Mouse (Mus musculus) kidney, postnatal 0 days (tissue): Measurements from ENCODE around the gene Nudt21. TPM values are rescaled to one million over a fixed set of nuclear protein-coding genes. Genes with fewer than 3 reads are reported as not detected.

Experiments
- ATAC-seq: fragments of 200-750 bp; cut with Nextera tagmentation; replicated peaks from 2 replicates; pipeline ENCODE4 v1.8.0; 2017; ENCODE audit warnings: low read depth, moderate number of reproducible peaks, moderate TSS enrichment, moderate library complexity; ENCODE audit not compliant: low FRiP score
- DNase-seq: peaks from one replicate; pipeline ENCODE4 v3.0.0-alpha.2; 2016; ENCODE audit warnings: low spot score
- H3K27ac ChIP-seq: fragments of 300-500 bp; sonication (generic); 2 replicates; pipeline ENCODE4 v1.5.1; 2014; ENCODE audit warnings: mild to moderate bottlenecking
- H3K27me3 ChIP-seq: fragments of 300-500 bp; sonication (generic); 2 replicates; pipeline ENCODE4 v1.6.1; 2014; ENCODE audit warnings: low read length, mixed read lengths; ENCODE audit not compliant: insufficient read depth
- H3K36me3 ChIP-seq: fragments of 300-500 bp; sonication (generic); 2 replicates; pipeline ENCODE4 v1.6.1; 2014; ENCODE audit warnings: low read length, mixed read lengths; ENCODE audit not compliant: insufficient read depth
- H3K4me1 ChIP-seq: fragments of 300-500 bp; sonication (generic); replicated peaks from 2 replicates; pipeline ENCODE4 v1.6.1; 2014; ENCODE audit warnings: antibody characterized with exemption, low read length, mixed read lengths; ENCODE audit not compliant: insufficient read depth
- H3K4me2 ChIP-seq: fragments of 300-500 bp; sonication (generic); 2 replicates; pipeline ENCODE4 v1.6.1; 2014; ENCODE audit warnings: mild to moderate bottlenecking, low read length, moderate library complexity, mixed read lengths
- H3K4me3 ChIP-seq: fragments of 300-500 bp; sonication (generic); replicated peaks from 2 replicates; pipeline ENCODE4 v1.5.1; 2014; ENCODE audit warnings: low read depth, low read length
- H3K9ac ChIP-seq: fragments of 300-500 bp; sonication (generic); 2 replicates; pipeline ENCODE4 v1.6.1; 2014; ENCODE audit warnings: low read depth, low read length
- H3K9me3 ChIP-seq: fragments of 300-500 bp; sonication (generic); replicated peaks from 2 replicates; pipeline ENCODE4 v1.6.1; 2016; ENCODE audit warnings: low read length, inconsistent platforms, mixed read lengths
- CTCF ChIP-seq: IDR thresholded peaks from 2 replicates; pipeline ENCODE4 v1.5.1; 2016; ENCODE audit warnings: antibody characterized with exemption, low read depth, mild to moderate bottlenecking, moderate library complexity
- WGBS: fragments of 180-500 bp; shearing (Covaris S2); extraction: QIAGEN DNeasy Blood & Tissue Kit; methylation state at CpG from one replicate; pipeline ENCODE4 v1.1.7; 2014; 5-methylcytosine and 5-hydroxymethylcytosine counted together
- polyA plus RNA-seq: library from polyadenylated mRNA; unstranded; fragments of >200 nt; fragmentation: Nextera tagmentation; extraction: Ambion mirVana; gene quantifications from 2 replicates; pipeline ENCODE4 v1.2.1, GENCODE M21; 2015

The Nudt21 gene
- polyA plus RNA-seq, 1 experiment from 2014 or later = 106 TPM

DNA sequence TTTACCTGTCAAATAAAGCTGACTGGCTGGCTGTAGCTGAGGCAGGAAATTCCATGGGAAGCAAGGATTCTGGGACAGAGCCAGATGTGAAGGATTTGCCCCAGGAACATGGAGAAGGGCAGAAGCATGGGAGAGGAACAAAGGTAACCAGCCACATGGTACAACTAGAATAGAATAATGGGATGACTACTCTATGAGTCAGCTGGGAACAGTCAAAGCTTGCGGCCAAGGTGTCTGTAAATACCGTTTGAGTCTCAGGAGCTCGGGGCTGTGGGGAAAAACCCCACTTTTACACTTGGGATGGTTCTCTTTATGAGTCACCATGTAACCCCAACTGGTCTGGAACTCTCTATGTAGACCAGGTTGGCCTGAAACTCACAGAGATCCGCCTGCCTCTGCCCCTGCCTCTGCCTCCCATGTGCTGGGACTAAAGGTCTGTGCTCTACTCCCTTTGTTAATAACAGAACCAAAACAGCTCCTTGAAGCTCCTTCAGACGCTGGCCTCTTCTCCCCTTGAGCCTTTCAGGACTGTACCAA, 55.1 kb downstream of the Nudt21 start:
- no peaks in the 10 kb centered on the region for H3K4me1 ChIP-seq
- 91% methylated on average over 5 of the region's 5 CpGs for WGBS
- no peak overlapping the region for H3K9ac ChIP-seq
- no peaks in the 10 kb centered on the region for H3K27me3 ChIP-seq
- H3K9me3 ChIP-seq = no peaks in the 10 kb centered on the region
- H3K4me2 ChIP-seq = no peak overlapping the region
- no peak for DNase-seq
- H3K27ac ChIP-seq = no peak overlapping the region
- no peak overlapping the region for H3K4me3 ChIP-seq
- H3K36me3 ChIP-seq = peaks cover 67% of the 10 kb centered on the region
- TF ChIP-seq CTCF = no peak
- ATAC-seq = no peak

DNA sequence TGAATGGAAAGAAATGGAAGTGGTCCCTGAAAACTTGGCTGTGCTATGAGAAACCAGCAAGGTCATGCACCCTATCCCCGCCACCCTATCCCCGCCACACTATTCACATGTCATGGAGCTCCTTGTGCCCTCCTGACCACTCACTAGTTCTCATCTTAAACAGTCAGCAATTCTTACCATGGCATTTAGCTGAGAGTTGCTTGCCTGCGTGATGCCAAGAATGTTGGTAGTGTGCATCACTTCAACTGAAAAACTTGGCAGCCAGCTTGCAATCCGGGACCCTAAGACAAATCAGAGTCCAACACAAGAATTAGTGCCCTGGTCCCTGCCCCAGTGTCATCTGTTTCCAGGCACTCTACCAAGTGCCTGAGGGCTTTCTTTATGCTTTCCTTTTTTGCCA, 56.7 kb downstream of the Nudt21 start:
- DNase-seq = no peak
- H3K9ac ChIP-seq = no peak overlapping the region
- no peak overlapping the region for H3K27ac ChIP-seq
- peaks cover 65% of the 10 kb centered on the region for H3K36me3 ChIP-seq
- TF ChIP-seq CTCF = no peak
- no peaks in the 10 kb centered on the region for H3K27me3 ChIP-seq
- H3K9me3 ChIP-seq = no peaks in the 10 kb centered on the region
- no peak overlapping the region for H3K4me2 ChIP-seq
- 99% methylated on average over 4 of the region's 4 CpGs for WGBS
- no peak overlapping the region for H3K4me3 ChIP-seq
- no peaks in the 10 kb centered on the region for H3K4me1 ChIP-seq
- ATAC-seq = no peak

DNA sequence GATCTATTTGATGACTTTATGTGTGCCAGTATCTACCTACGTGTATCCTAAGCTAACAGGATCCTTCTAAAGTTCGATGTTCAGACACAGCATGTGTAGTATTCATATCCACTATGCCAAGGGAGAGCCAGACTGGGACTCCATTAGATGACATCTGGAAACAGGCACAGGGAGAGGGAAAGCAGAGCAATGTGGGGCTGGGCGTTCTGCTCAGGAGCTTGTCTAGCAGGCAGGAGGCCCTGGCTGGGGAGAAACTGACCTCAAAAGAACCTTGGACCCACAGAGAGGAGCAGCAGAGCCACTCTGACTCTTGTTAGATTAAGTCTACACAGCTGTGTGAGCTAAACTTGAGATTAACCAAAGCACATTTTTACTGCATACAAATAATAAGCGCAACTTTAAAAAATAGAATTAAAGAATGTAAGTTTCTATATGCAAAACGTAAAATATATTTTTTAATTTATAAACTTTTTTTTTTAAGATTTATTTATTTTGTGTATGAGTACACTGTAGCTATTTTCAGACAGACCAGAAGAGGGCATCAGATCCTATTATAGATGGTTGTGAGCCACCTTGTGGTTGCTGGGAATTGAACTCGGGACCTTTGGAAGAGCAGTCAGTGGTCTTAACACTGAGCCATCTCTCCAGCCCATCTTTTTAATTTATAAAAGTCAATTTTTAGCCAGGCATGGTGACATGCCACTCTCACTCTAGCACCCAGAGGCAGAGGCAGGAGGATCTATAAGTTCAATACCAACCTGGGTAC, 60.2 kb downstream of the Nudt21 start:
- no peak overlapping the region for H3K4me2 ChIP-seq
- TF ChIP-seq CTCF = peak; percentile 35; the same call in 1 of the 2 replicates
- no peak overlapping the region for H3K4me3 ChIP-seq
- no peak overlapping the region for H3K27ac ChIP-seq
- no peak overlapping the region for H3K9ac ChIP-seq
- H3K4me1 ChIP-seq = no peaks in the 10 kb centered on the region
- H3K36me3 ChIP-seq = peaks cover 76% of the 10 kb centered on the region
- H3K27me3 ChIP-seq = no peaks in the 10 kb centered on the region
- no peak for DNase-seq
- no peak for ATAC-seq
- H3K9me3 ChIP-seq = no peaks in the 10 kb centered on the region
- WGBS = 89% methylated on average over 6 of the region's 6 CpGs

DNA sequence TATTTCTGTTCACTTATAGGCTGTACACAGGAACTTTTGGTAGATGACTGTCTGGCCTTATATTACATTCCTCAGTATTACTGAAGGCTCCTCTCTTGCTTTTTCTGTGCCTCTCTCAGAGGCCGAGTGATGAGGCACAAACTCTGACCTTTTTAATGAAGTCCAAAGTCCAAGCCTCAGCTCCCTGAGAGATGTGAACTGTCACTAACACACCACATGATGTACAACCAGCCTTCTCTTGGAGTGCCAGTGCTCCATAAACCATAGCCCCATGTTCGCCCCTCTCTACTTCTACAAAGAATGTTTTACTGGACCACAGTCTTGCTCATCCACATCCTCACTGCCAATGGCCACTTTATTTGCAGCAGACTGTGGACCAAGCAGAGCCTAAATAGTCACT, 61.5 kb downstream of the Nudt21 start:
- no peak for DNase-seq
- Histone ChIP-seq H3K4me2 (no peak overlapping the region), H3K27me3 (no peaks in the 10 kb centered on the region), H3K36me3 (peaks cover 64% of the 10 kb centered on the region), H3K27ac (no peak overlapping the region), H3K4me1 (no peaks in the 10 kb centered on the region), H3K4me3 (no peak overlapping the region), H3K9me3 (no peaks in the 10 kb centered on the region), H3K9ac (no peak overlapping the region)
- no peak for ATAC-seq
- no peak for TF ChIP-seq CTCF
- 90% methylated on average over 2 of the region's 2 CpGs for WGBS

DNA sequence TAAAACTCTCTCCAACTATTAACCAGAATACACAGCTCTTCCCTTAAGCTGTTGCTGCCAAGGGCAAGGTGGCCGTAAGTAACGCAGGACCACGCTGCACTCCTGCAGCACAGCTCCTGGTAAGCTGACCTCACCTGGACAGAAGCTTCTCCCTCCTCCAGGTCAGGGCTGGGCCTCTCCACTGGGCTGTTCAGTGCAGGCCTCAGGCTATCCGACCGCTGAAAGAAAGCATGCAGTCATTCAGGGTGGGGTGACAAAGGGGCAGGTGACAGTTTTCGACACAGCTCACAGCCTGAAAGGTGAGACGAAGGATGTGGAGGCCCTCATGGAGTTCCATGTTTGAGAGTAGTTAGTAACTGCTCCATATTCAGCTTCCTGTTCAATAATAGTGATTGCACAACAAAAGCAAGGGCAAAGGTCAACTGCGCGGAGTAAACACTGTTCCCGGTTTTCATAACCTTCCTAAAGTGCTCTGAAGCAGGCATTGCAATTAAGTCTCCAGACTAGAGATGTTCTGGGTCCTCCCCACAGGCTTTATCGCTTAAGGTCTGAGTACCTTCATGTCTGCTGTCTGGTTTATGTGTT, 62.1 kb downstream of the Nudt21 start:
- H3K4me3 ChIP-seq = no peak overlapping the region
- no peak overlapping the region for H3K9ac ChIP-seq
- H3K27ac ChIP-seq = no peak overlapping the region
- H3K9me3 ChIP-seq = no peaks in the 10 kb centered on the region
- TF ChIP-seq CTCF = no peak
- no peaks in the 10 kb centered on the region for H3K27me3 ChIP-seq
- ATAC-seq = no peak
- no peak overlapping the region for H3K4me2 ChIP-seq
- H3K4me1 ChIP-seq = no peaks in the 10 kb centered on the region
- 87% methylated on average over 11 of the region's 11 CpGs for WGBS
- H3K36me3 ChIP-seq = peaks cover 58% of the 10 kb centered on the region
- DNase-seq = no peak

DNA sequence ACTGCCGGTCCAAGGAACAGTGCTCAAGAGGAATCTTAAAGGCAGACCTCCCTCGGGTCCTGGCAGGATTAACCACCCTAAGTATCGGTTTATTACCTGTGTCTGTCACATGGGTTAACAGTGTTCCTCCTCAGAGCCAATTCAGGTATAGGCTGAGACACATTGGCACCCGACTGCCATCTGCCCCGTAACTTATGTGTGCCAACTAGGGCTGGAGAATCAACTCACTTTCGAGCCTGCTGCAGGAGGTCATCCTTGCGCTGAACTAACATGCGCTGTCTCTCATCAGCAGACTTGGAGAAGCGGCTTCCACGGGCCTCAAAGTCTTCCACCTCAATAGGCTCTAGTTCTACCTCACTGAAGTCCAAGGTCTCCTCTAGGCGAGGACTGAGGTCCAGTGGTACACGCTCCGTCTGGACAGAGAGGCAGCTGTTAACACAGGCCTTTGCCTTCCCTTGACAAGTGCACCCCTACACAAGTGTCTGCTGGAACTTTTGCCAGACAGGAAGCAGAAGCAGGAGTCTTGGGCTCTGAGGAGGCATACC, 62.9 kb downstream of the Nudt21 start:
- TF ChIP-seq CTCF = no peak
- H3K4me2 ChIP-seq = no peak overlapping the region
- no peaks in the 10 kb centered on the region for H3K9me3 ChIP-seq
- no peak overlapping the region for H3K27ac ChIP-seq
- H3K4me1 ChIP-seq = no peaks in the 10 kb centered on the region
- H3K36me3 ChIP-seq = peaks cover 50% of the 10 kb centered on the region
- H3K27me3 ChIP-seq = no peaks in the 10 kb centered on the region
- 85% methylated on average over 13 of the region's 13 CpGs for WGBS
- H3K4me3 ChIP-seq = no peak overlapping the region
- DNase-seq (no peak), ATAC-seq (no peak)
- no peak overlapping the region for H3K9ac ChIP-seq
